Mouse (Mus musculus): ENCODE data around the gene Abcc12.

DNA sequence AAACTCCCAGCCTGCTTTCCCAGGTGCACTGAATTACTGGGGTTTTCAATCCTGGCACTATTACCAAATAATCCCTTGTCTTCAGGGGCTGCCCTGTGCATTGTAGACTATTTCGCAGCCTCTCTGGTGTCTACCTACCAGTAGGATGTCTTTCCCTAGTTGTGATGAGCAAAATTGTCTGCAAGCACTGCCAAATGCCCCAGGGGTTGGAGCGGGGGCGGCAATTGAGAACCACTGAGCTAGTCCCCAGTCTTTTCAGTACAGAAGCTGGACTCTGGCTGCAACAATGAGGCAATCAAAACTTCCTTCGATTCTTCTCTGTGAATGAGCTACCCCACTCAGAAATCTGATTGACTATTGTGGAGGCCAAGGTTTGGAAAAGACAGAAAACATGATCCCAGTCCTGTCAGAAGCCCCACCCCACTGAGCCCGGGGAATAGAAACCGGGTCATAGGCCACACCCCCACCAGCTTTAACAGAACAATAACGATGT lies 45.4 kb downstream of the Abcc12 start:
- TF ChIP-seq CTCF (IDR thresholded peaks at IDR 0.05; ENCODE audit: insufficient read depth, low read length) (no peak), POLR2A (IDR thresholded peaks at IDR 0.05; ENCODE audit: borderline replicate concordance, extremely low read depth, low read depth, low read length) (no peak)

All from lung, adult 2 months (tissue).